Mouse (Mus musculus) stomach, embryonic 16.5 days (tissue): ENCODE measurements around the gene Srrm4. TPM values are rescaled to one million over a fixed set of nuclear protein-coding genes. Genes with fewer than 3 reads are reported as not detected.
A peak's percentile ranks its signal among the peaks of the same experiment; 100 is the strongest.

Experiments
- ATAC-seq: fragments of 200-750 bp; cut with Nextera tagmentation; 2 replicates; pipeline ENCODE4 v1.8.0; 2017; ENCODE audit warnings: moderate number of reproducible peaks, moderate TSS enrichment; ENCODE audit not compliant: insufficient read depth, low FRiP score
- H3K27ac ChIP-seq: fragments of 300-500 bp; sonication (generic); 2 replicates; pipeline ENCODE4 v1.5.1; 2014; ENCODE audit warnings: low read length
- H3K27me3 ChIP-seq: fragments of 300-500 bp; sonication (generic); 2 replicates; pipeline ENCODE4 v1.6.1; 2014; ENCODE audit warnings: low read length, control low read depth, mixed read lengths; ENCODE audit not compliant: control insufficient read depth, insufficient read depth
- H3K36me3 ChIP-seq: fragments of 300-500 bp; sonication (generic); 2 replicates; pipeline ENCODE4 v1.6.1; 2014; ENCODE audit warnings: low read length; ENCODE audit not compliant: control insufficient read depth, insufficient read depth
- H3K4me1 ChIP-seq: fragments of 300-500 bp; sonication (generic); 2 replicates; pipeline ENCODE4 v1.6.1; 2014; ENCODE audit warnings: low read length, control low read depth, mixed read lengths; ENCODE audit not compliant: control insufficient read depth, insufficient read depth
- H3K4me2 ChIP-seq: fragments of 300-500 bp; sonication (generic); 2 replicates; pipeline ENCODE4 v1.6.1; 2014; ENCODE audit warnings: low read depth, low read length, mixed read lengths
- H3K4me3 ChIP-seq: fragments of 300-500 bp; sonication (generic); replicated peaks from 2 replicates; pipeline ENCODE4 v1.5.1; 2014; ENCODE audit warnings: mild to moderate bottlenecking, low read length
- H3K9ac ChIP-seq: fragments of 300-500 bp; sonication (generic); 2 replicates; pipeline ENCODE4 v1.6.1; 2014; ENCODE audit warnings: low read length
- H3K9me3 ChIP-seq: fragments of 300-500 bp; sonication (generic); replicated peaks from 2 replicates; pipeline ENCODE4 v1.6.1; 2016; ENCODE audit warnings: low read length, control low read depth; ENCODE audit not compliant: control insufficient read depth
- WGBS: fragments of 180-500 bp; shearing (Covaris S2); extraction: QIAGEN DNeasy Blood & Tissue Kit; methylation state at CpG from one replicate; pipeline ENCODE4 v1.1.7; 2014; 5-methylcytosine and 5-hydroxymethylcytosine counted together
- polyA plus RNA-seq: library from polyadenylated mRNA; unstranded; fragments of >200 nt; fragmentation: Nextera tagmentation; extraction: Ambion mirVana; gene quantifications from 2 replicates; pipeline ENCODE4 v1.2.1, GENCODE M21; 2015

The Srrm4 gene
- polyA plus RNA-seq, 1 experiment from 2014 or later, result 1.3 TPM

GRCm38 (mm10) chr5:116409689-116410590 is 181.7 kb downstream of the Srrm4 start:
- no peaks in the 10 kb centered on the region for H3K9me3 ChIP-seq
- H3K4me1 ChIP-seq, result peaks cover 38% of the 10 kb centered on the region
- H3K27me3 ChIP-seq, result no peaks in the 10 kb centered on the region
- peak; percentile 9; the same call in 1 of the 2 replicates for ATAC-seq
- H3K9ac ChIP-seq, result peak overlapping the region; percentile 7; the same call in 1 of the 2 replicates
- 8% methylated on average over 16 of the region's 16 CpGs for WGBS
- peak overlapping the region; percentile 37 for H3K4me2 ChIP-seq
- H3K27ac ChIP-seq, result peak overlapping the region; percentile 98
- H3K4me3 ChIP-seq, result peak overlapping the region; percentile 1; the same call in 1 of the 2 replicates
- no peaks in the 10 kb centered on the region; the same call in 1 of the 2 replicates for H3K36me3 ChIP-seq

GRCm38 (mm10) chr5:116408965-116409364 is 182.7 kb downstream of the Srrm4 start:
- Histone ChIP-seq H3K9ac (no peak overlapping the region), H3K4me2 (no peak overlapping the region), H3K4me1 (peaks cover 38% of the 10 kb centered on the region), H3K36me3 (no peaks in the 10 kb centered on the region), H3K27me3 (no peaks in the 10 kb centered on the region), H3K27ac (peak overlapping the region; percentile 98), H3K9me3 (no peaks in the 10 kb centered on the region), H3K4me3 (no peak overlapping the region)
- WGBS, result 64% methylated on average over 9 of the region's 9 CpGs
- no peak for ATAC-seq

- no peaks in the 10 kb centered on the region for H3K9me3 ChIP-seq
- H3K27ac ChIP-seq, result peak overlapping the region; percentile 98
- H3K27me3 ChIP-seq, result no peaks in the 10 kb centered on the region
- peaks cover 38% of the 10 kb centered on the region for H3K4me1 ChIP-seq
- 21% methylated on average over 6 of the region's 6 CpGs for WGBS
- H3K4me2 ChIP-seq, result peak overlapping the region; percentile 23; the same call in 1 of the 2 replicates
- H3K4me3 ChIP-seq, result no peak overlapping the region
- H3K9ac ChIP-seq, result 0 out of 2 replicates have a peak overlapping the region, but pooled peaks have one; percentile 49
- no peak for ATAC-seq
- H3K36me3 ChIP-seq, result no peaks in the 10 kb centered on the region
Measured at GRCm38 (mm10) chr5:116407936-116408335, 183.7 kb downstream of the Srrm4 start.

- Histone ChIP-seq H3K9ac (peak overlapping the region; percentile 49; the same call in 1 of the 2 replicates), H3K4me2 (peak overlapping the region; percentile 23; the same call in 1 of the 2 replicates), H3K4me3 (no peak overlapping the region), H3K27ac (peak overlapping the region; percentile 98), H3K36me3 (no peaks in the 10 kb centered on the region), H3K27me3 (no peaks in the 10 kb centered on the region), H3K4me1 (peaks cover 38% of the 10 kb centered on the region), H3K9me3 (no peaks in the 10 kb centered on the region)
- 27% methylated on average over 4 of the region's 4 CpGs for WGBS
- ATAC-seq, result peak; percentile 83
Measured at GRCm38 (mm10) chr5:116407321-116407720, 184.3 kb downstream of the Srrm4 start.

GRCm38 (mm10) chr5:116406507-116406906 is 185.1 kb downstream of the Srrm4 start:
- Histone ChIP-seq H3K4me3 (no peak overlapping the region), H3K9me3 (no peaks in the 10 kb centered on the region), H3K4me2 (no peak overlapping the region), H3K4me1 (peaks cover 38% of the 10 kb centered on the region), H3K36me3 (no peaks in the 10 kb centered on the region), H3K27me3 (no peaks in the 10 kb centered on the region), H3K27ac (no peak overlapping the region), H3K9ac (no peak overlapping the region)
- no peak for ATAC-seq
- 52% methylated on average over 3 of the region's 3 CpGs for WGBS

- no peaks in the 10 kb centered on the region for H3K27me3 ChIP-seq
- H3K9me3 ChIP-seq, result no peaks in the 10 kb centered on the region
- no peak for ATAC-seq
- H3K9ac ChIP-seq, result no peak overlapping the region
- H3K4me2 ChIP-seq, result no peak overlapping the region
- no peak overlapping the region for H3K4me3 ChIP-seq
- WGBS, result 85% methylated on average over 1 of the region's 1 CpGs
- no peak overlapping the region for H3K27ac ChIP-seq
- no peaks in the 10 kb centered on the region for H3K36me3 ChIP-seq
- H3K4me1 ChIP-seq, result peaks cover 32% of the 10 kb centered on the region
Measured at GRCm38 (mm10) chr5:116405934-116406333, 185.7 kb downstream of the Srrm4 start.

- Histone ChIP-seq H3K27ac (no peak overlapping the region), H3K27me3 (no peaks in the 10 kb centered on the region), H3K36me3 (no peaks in the 10 kb centered on the region), H3K4me2 (no peak overlapping the region), H3K4me3 (no peak overlapping the region), H3K9me3 (no peaks in the 10 kb centered on the region), H3K9ac (no peak overlapping the region), H3K4me1 (peaks cover 15% of the 10 kb centered on the region)
- 89% methylated on average over 2 of the region's 2 CpGs for WGBS
- no peak for ATAC-seq
Measured at GRCm38 (mm10) chr5:116404063-116404462, 187.6 kb downstream of the Srrm4 start.

- no peak for ATAC-seq
Measured at GRCm38 (mm10) chr5:116400801-116401200, 190.8 kb downstream of the Srrm4 start.

GRCm38 (mm10) chr5:116400042-116400730 is 191.4 kb downstream of the Srrm4 start:
- H3K9me3 ChIP-seq, result no peaks in the 10 kb centered on the region
- H3K27ac ChIP-seq, result no peak overlapping the region
- no peak overlapping the region for H3K9ac ChIP-seq
- no peak for ATAC-seq
- H3K27me3 ChIP-seq, result no peaks in the 10 kb centered on the region
- WGBS, result 62% methylated on average over 8 of the region's 8 CpGs
- no peaks in the 10 kb centered on the region for H3K4me1 ChIP-seq
- H3K36me3 ChIP-seq, result no peaks in the 10 kb centered on the region
- H3K4me2 ChIP-seq, result no peak overlapping the region
- H3K4me3 ChIP-seq, result no peak overlapping the region

More at GRCm38 (mm10) chr5:116400801-116401200, 190.8 kb downstream of the Srrm4 start:
- H3K27ac ChIP-seq, result no peak overlapping the region
- no peaks in the 10 kb centered on the region for H3K36me3 ChIP-seq
- no peaks in the 10 kb centered on the region for H3K9me3 ChIP-seq
- H3K4me2 ChIP-seq, result no peak overlapping the region
- no peak overlapping the region for H3K4me3 ChIP-seq
- no peaks in the 10 kb centered on the region for H3K4me1 ChIP-seq
- H3K9ac ChIP-seq, result no peak overlapping the region
- 74% methylated on average over 3 of the region's 3 CpGs for WGBS
- no peaks in the 10 kb centered on the region for H3K27me3 ChIP-seq
